Mouse (Mus musculus): ENCODE data around the gene Tmem202.

- peak; percentile 60 for TF ChIP-seq CTCF (IDR thresholded peaks at IDR 0.05; ENCODE audit: control insufficient read depth, insufficient read depth, low read length)
- no peak for TF ChIP-seq POLR2A (IDR thresholded peaks at IDR 0.05; ENCODE audit: borderline replicate concordance, control insufficient read depth, low read depth, low read length)
Measured at GRCm38 (mm10) chr9:59537651-59538050, 2.0 kb downstream of the Tmem202 start.

All from bone marrow, adult 2 months (tissue).